Mouse (Mus musculus) adrenal gland, adult 2 months (tissue): Measurements from ENCODE around the gene Map2k3. TPM values are rescaled to one million over a fixed set of nuclear protein-coding genes. Genes with fewer than 3 reads are reported as not detected.

Experiments
- DNase-seq: peaks from one replicate; pipeline ENCODE4 v3.0.0; 2021
- polyA plus RNA-seq: library from polyadenylated mRNA; depleted of rRNA; stranded (reverse); fragments of >200 nt; gene quantifications from 2 replicates; pipeline ENCODE4 v1.2.3, GENCODE M21; 2012
- total RNA-seq, 2 experiments: library from RNA; stranded (reverse); gene quantifications; 2 replicates each; pipeline ENCODE4 v1.2.3; 2021

Map2k3 gene
- total and polyA plus RNA-seq, 3 experiments, result 91.3 to 145 (median 101) TPM

DNA sequence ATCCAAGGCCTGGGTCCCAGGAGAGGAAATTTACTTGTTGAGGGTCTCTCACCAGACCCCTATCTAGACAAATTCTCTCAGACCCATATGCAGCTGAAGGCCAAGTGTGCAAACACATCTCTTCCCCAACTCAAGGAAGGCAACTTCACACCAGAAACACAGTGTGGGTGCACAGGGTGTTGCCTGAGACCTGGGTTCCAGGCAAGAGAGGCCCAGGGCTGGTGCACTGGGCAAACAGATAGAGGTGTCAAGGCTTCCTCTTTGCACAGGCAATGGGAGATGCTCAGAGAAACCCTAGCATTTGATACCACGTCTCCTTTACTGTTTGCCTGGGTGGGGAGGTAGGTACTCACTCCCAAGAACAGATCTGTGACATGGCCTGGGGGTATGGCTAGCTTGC is 6.9 kb upstream of the Map2k3 start:
- no peak for DNase-seq

DNA sequence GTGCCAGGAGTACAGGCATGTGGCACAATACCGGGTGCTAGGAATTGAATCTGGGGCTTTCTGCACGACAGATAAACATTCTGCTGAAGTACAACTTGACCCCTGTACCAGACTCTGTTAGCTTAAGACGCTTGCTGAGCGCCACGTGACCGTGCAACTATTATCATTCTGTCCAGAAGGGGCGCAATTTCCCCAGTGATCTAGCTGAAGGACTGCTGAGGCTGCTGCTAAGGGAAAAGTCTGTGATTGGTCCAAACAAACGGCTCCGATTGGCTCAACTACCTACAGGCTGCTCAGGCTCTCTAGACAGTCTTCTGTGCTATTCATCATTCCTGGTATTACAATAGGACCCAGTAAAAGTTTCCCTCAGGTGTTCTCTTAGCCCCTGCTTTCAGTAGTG is 4.6 kb upstream of the Map2k3 start:
- peak; percentile 89 for DNase-seq

DNA sequence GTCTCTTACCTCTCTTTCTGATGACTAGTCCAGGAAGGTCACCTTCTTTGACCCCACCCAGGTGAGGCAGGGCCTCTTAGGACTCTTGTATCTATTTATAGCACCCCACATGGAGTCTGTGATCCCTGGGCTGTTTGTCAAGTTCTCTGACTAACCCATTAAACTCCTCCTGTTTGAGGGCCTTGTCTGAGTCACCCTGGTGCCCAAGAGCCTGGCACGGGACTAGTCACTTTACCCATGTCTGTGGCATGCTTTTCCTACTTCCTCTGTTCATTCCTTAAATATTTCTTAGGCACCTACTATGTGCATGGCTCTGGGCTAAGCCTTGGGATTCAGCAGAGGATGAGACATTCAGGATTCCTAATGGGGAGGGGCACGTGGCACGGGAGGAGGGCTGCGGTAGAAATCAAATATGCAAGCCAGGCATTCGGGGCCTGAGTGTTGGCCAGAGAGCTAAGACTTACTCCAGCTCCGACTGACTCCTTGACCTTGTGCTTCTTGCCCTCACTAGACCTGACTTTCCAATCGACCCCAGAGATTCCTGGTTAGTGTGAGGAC is 1.0 kb upstream of the Map2k3 start:
- DNase-seq, result peak; percentile 78

GRCm38 (mm10) chr11:60931282-60931868 is 458 bp upstream of the Map2k3 start:
- DNase-seq, result no peak

GRCm38 (mm10) chr11:60932503-60933020 is 729 bp downstream of the Map2k3 start:
- peak; percentile 45 for DNase-seq

DNA sequence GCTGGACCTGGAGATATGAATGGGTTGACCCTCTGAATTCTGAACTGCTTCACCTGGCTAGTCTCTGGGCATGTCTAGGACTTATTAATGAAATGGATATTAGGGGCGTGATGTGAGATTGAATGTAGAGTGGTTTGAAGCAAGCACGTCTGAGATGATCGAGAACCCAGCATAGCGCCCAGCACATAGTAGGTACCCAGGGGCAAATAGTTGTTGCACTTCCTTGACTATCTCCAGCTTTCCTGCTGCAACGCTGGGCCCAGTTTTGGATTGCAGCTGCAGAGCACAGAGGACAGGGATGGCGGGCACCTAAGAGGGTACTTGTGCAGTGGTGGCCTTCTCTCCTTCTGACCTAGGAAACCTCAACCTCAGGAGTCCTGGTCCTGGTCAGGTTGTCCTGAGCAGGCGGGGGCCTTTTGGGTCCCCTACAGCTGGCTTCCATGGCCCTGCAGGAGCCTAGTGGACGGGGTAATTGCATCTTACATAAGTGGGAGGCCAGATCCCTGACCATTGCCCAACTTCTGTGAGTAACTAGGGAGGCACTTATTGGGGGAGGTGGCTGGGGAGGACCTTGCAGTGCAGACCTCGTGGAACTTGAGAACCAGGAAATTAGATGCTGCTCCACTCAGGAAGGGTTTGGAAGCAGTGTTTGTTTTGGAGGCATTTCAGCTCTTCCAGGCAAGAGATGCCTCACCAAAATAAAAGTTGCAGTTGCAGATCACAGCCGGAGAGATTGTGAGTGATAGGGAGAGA is 1.5 kb downstream of the Map2k3 start:
- peak; percentile 89 for DNase-seq

DNA sequence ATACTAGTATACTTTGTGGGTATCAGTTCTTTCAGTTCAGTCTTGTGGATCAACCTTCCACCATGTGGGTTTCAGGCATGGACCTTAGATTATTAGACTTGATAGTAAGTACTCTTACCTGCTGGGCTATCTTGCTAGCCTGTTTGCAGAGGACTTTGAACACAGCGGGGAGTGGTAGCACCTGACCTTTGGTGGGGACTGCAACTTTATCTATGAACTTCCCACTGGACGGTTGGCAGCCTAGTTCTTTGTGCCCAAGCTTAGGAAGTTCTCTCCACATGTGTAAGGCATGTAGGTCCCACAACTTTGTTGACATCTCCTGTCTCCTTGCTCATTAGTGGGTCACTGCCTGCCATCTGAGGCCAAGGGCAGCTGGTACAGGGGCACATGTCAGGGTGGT is 3.0 kb downstream of the Map2k3 start:
- DNase-seq, result peak; percentile 26

- peak; percentile 94 for DNase-seq
Observed at GRCm38 (mm10) chr11:60935326-60935974, 3.6 kb downstream of the Map2k3 start.

DNA sequence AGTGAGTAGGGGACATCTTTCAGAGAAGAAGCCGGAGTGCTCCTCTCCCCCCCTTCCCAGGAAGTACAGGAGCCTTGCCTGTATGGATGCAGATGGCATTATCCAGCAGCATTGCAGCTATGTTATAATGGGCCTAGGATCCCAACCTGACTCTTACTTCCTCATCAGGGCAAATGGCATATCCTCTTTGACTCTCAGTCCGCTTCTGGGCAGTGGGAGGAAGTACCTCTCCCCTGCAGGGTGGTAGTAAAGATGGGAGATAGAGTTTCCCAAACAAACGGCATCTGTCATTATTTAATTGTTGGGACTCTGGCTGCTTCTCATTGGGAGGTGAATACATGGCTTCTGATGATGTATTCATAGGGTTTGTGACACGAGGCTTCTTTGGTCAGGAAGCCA is 4.1 kb downstream of the Map2k3 start:
- no peak for DNase-seq

DNA sequence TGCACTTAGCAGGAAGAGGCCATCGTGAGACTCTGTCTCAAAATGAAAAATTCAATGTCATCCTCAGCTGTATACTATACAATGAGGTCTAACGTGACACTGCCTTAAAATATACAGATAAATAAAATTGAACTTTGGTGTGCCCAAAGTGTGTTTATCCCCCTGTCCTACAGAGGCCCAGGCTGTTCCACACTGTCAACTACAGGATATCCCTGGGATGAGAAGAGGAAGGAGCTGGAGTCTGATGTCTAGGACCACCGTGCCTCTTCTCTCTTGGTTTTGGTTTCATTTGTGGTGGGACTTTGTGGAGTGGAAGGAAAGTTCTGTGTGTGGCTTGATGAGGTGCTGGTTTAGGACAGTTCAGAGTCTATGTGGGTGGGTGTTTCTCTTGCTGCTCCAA is 5.8 kb downstream of the Map2k3 start:
- no peak for DNase-seq

DNA sequence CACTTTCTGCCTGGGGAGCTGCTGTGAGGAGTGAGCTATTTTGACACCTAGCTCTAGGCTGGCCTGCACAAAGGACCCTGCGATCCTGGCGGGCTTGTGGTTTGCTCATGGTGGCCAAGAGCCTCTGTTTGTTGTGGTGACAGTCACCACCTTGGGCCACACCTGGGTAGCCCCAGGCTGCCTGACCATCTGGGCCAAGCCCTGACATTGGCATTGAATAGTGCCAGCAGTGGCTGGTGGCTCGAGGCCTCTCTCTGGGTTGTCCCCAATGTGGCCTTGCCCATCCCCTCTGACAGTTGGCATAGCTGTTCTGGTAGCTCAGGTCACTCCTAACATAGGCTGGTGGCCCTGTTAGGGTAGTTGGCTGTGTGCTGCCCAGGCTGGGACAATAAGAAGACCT is 7.7 kb downstream of the Map2k3 start:
- DNase-seq, result peak; percentile 2

DNA sequence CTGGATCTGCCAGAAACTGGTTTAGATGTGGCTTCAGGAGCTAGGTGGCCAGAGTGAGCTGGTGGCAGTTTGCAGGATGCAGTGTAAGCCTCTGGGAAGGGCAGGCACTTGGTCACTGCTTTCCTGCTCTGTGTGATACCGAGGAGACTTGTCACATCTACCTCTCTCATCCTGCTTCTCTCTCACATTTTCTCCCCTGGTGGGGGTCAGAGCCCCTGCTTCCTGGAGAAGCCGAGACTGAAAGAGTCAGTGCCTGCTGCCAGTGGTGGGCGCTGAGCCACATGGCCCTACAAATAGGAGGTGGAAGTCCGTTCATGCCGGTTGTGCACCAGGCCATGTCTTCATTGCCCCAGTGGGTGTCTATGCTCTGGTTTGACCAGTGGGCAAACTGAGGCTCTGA is 8.7 kb downstream of the Map2k3 start:
- peak; percentile 1 for DNase-seq

GRCm38 (mm10) chr11:60941370-60941769 is 9.5 kb downstream of the Map2k3 start:
- no peak for DNase-seq

- DNase-seq, result no peak
Observed at GRCm38 (mm10) chr11:60942263-60943015, 10.6 kb downstream of the Map2k3 start.

GRCm38 (mm10) chr11:60945003-60945402 is 13.2 kb downstream of the Map2k3 start:
- no peak for DNase-seq

- no peak for DNase-seq
Observed at GRCm38 (mm10) chr11:60951896-60952295, 20.1 kb downstream of the Map2k3 start.

DNA sequence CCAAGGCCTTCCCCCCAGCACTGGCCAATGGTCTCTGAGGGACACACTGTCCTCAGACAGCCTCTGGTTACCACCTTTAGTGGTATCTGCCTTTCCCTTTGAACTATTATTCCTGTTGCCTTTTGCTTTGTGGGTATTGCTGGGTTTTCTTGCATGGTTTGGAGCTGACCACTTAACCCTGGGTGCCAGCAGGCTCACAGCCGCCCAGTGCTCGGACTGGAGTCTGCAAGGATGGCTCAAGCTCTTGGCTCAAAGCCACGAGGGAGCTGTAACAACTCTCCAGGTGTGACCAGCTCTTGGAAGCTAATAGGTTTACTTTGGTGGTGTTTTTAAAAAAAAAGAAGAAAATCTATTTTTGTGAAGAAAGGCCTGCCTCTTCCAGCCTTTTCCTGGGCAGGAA is 20.5 kb downstream of the Map2k3 start:
- DNase-seq, result no peak

- DNase-seq, result no peak
Observed at GRCm38 (mm10) chr11:60952986-60953385, 21.2 kb downstream of the Map2k3 start.

DNA sequence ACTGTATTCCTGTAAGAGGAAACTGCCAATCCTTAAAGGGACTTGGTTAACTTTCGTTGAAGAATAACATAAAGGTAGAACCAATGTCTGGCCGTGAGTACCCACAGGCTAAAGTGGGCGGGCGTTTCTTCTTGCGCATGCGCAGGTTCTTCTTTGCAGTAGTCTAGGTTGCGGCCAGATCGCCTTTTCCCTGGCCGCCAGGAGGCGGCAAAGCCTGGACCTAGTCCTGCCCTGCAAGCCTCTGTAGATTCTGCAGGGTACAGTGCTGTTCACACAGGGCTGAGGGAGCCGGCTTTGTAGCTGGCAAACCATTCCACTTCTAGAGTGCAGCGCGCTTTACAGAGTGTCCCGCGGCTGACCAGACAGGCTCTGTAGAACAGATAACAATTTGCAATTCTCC is 22.0 kb downstream of the Map2k3 start:
- peak; percentile 91 for DNase-seq

GRCm38 (mm10) chr11:60954255-60955104 is 22.6 kb downstream of the Map2k3 start:
- DNase-seq, result no peak
